Mouse (Mus musculus): ENCODE measurements around the gene 1700123O20Rik.

DNA sequence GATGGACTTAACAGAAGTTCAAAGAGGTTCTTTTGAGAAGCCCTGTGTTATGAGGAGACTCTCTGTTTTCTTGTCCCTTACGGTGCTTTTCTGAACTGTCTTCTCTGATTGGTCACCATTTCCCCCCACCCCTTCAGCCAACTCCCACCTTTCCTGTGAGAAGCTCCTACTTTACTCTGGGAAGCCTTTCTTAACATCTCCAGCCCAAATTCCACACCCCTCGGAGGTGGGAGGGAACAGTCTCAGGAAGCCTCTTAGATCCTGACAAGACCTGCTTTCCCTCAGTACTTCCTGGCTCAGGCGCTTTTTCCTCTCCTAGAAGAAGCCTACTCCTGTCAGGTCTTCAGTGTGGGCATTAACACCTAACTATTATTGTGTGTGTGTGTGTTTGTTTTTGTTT lies 13.6 kb downstream of the 1700123O20Rik start:
- TF ChIP-seq CTCF (IDR thresholded peaks at IDR 0.05; ENCODE audit: insufficient read depth, low read depth, low read length) (no peak), POLR2A (IDR thresholded peaks at IDR 0.05; ENCODE audit: insufficient read depth, low read depth, low read length) (no peak)

Data from olfactory bulb, adult 2 months (tissue).